ENCODE assay signal across 8 mouse cellular contexts in genomic region chr1:189921818-189922592, GRCm38 (mm10). TPM values are rescaled to one million over a fixed set of nuclear protein-coding genes. Genes with fewer than 3 reads are reported as not detected.
DNase-seq lines count a peak whose midpoint lies in the region; ATAC-seq and TF ChIP-seq lines count a peak whose summit lies in the region.

Smyd2 (minus strand) TSS chr1:189922363.

- H3K4me2 ChIP-seq in heart, embryonic 11.5 days = peak within 1 kb of the TSS; percentile 88
- H3K4me2 ChIP-seq in kidney, embryonic 15.5 days = peak within 1 kb of the TSS; percentile 97
- peak within 1 kb of the TSS; percentile 81 for H3K4me2 ChIP-seq in myocyte (ENCODE audit: low read depth)
- peak within 1 kb of the TSS; percentile 75 for H3K4me2 ChIP-seq in stomach, embryonic 14.5 days (replicated peaks; ENCODE audit: low read depth, low read length)

- H3K79me3 ChIP-seq in C2C12 (ENCODE audit: low read depth) = peaks cover 46% of the 10 kb centered on the region

- H3K9ac ChIP-seq in heart, embryonic 11.5 days (ENCODE audit: low read depth, low read length) = peak within 1 kb of the TSS; percentile 94
- peak within 1 kb of the TSS; percentile 87 for H3K9ac ChIP-seq in kidney, embryonic 15.5 days
- peak within 1 kb of the TSS; percentile 98 for H3K9ac ChIP-seq in liver, adult 2 months (ENCODE audit: low read depth, low read length)
- peak within 1 kb of the TSS; percentile 86 for H3K9ac ChIP-seq in stomach, embryonic 14.5 days (replicated peaks; ENCODE audit: low read depth, low read length)

- peak within 1 kb of the TSS; percentile 96 for H3ac ChIP-seq in C2C12 (ENCODE audit: control insufficient read depth, insufficient read length, low read depth)
- peak within 1 kb of the TSS; percentile 58 for H3ac ChIP-seq in myocyte (ENCODE audit: control insufficient read depth, insufficient read length)

- H3K27me3 ChIP-seq in C2C12 (ENCODE audit: control insufficient read depth, insufficient read depth, insufficient read length) (no peaks in the 10 kb centered on the region), myocyte (ENCODE audit: control insufficient read depth, insufficient read depth, insufficient read length) (no peaks in the 10 kb centered on the region)
- no peaks in the 10 kb centered on the region for H3K27me3 ChIP-seq in heart, embryonic 11.5 days (ENCODE audit: control insufficient read depth, insufficient read depth, low read length)
- H3K27me3 ChIP-seq in kidney, embryonic 15.5 days = no peaks in the 10 kb centered on the region
- no peaks in the 10 kb centered on the region for H3K27me3 ChIP-seq in liver, adult 2 months (ENCODE audit: control insufficient read depth, insufficient read depth, low read length)
- H3K27me3 ChIP-seq in stomach, embryonic 14.5 days (ENCODE audit: control insufficient read depth, insufficient read depth, low read length) = no peaks in the 10 kb centered on the region

- peaks cover 52% of the 10 kb centered on the region for H3K79me2 ChIP-seq in C2C12 (ENCODE audit: control insufficient read depth, insufficient read depth)
- H3K79me2 ChIP-seq in liver, adult 2 months (ENCODE audit: control insufficient read depth, insufficient read depth, low read length) = peaks cover 5% of the 10 kb centered on the region; the same call in 1 of the 2 replicates
- peaks cover 38% of the 10 kb centered on the region for H3K79me2 ChIP-seq in myocyte (ENCODE audit: control insufficient read depth, insufficient read depth)

- H3K27ac ChIP-seq in heart, embryonic 11.5 days (ENCODE audit: low read depth, low read length) = peak within 1 kb of the TSS; percentile 90
- H3K27ac ChIP-seq in kidney, embryonic 15.5 days = peak within 1 kb of the TSS; percentile 90
- peak within 1 kb of the TSS; percentile 80 for H3K27ac ChIP-seq in liver, adult 2 months (replicated peaks; ENCODE audit: insufficient read depth, low read depth, low read length)
- H3K27ac ChIP-seq in stomach, embryonic 14.5 days (ENCODE audit: low read length) = peak within 1 kb of the TSS; percentile 40

- H3K36me3 ChIP-seq in C2C12 (ENCODE audit: control insufficient read depth, insufficient read depth) = no peaks in the 10 kb centered on the region
- no peaks in the 10 kb centered on the region for H3K36me3 ChIP-seq in heart, embryonic 11.5 days (ENCODE audit: control insufficient read depth, insufficient read depth, low read length)
- H3K36me3 ChIP-seq in kidney, embryonic 15.5 days = no peaks in the 10 kb centered on the region
- no peaks in the 10 kb centered on the region for H3K36me3 ChIP-seq in liver, adult 2 months (ENCODE audit: control insufficient read depth, insufficient read depth, low read length)
- H3K36me3 ChIP-seq in myocyte (ENCODE audit: control insufficient read depth, insufficient read depth) = no peaks in the 10 kb centered on the region
- no peaks in the 10 kb centered on the region for H3K36me3 ChIP-seq in stomach, embryonic 14.5 days (ENCODE audit: control insufficient read depth, insufficient read depth, low read length)

- ATAC-seq in erythroblast, adult 5-6 weeks (replicated peaks; ENCODE audit: low FRiP score, poor library complexity, severe bottlenecking) = no peak
- ATAC-seq in heart, embryonic 11.5 days (replicated peaks; ENCODE audit: insufficient number of reproducible peaks, low FRiP score, low TSS enrichment) = peak; percentile 86
- peak; percentile 90 for ATAC-seq in kidney, embryonic 15.5 days (replicated peaks; ENCODE audit: low FRiP score)
- peak; percentile 92 for ATAC-seq in stomach, embryonic 14.5 days (ENCODE audit: insufficient number of reproducible peaks, insufficient read depth, low FRiP score, low read depth)

- TF ChIP-seq POLR2A in liver, adult 2 months (IDR thresholded peaks at IDR 0.05; ENCODE audit: extremely low read depth, insufficient read depth, low read length) = 0 out of 2 replicates have a peak, but pooled peaks have one; percentile 28
- TF ChIP-seq POLR2A in myocyte (IDR thresholded peaks at IDR 0.05; ENCODE audit: insufficient read length, low read depth) = peak; percentile 63

- H3K4me3 ChIP-seq in C2C12 (ENCODE audit: insufficient read depth, poor library complexity, severe bottlenecking) (peak within 1 kb of the TSS; percentile 71), myocyte (peak within 1 kb of the TSS; percentile 42)
- peak within 1 kb of the TSS; percentile 77 for H3K4me3 ChIP-seq in heart, embryonic 11.5 days (ENCODE audit: low read depth, low read length)
- peak within 1 kb of the TSS; percentile 87 for H3K4me3 ChIP-seq in kidney, embryonic 15.5 days (replicated peaks)
- H3K4me3 ChIP-seq in liver, adult 2 months (ENCODE audit: insufficient read depth, low read depth, low read length) = peak within 1 kb of the TSS; percentile 95
- H3K4me3 ChIP-seq in stomach, embryonic 14.5 days (ENCODE audit: low read depth, low read length) = peak within 1 kb of the TSS; percentile 68

- WGBS in heart, embryonic 11.5 days (ENCODE audit: insufficient replicate concordance) = under 1% methylated on average over 59 of the region's 90 CpGs
- under 1% methylated on average over 71 of the region's 90 CpGs for WGBS in kidney, embryonic 15.5 days
- WGBS in liver, adult 2 months = under 1% methylated on average over 83 of the region's 90 CpGs
- under 1% methylated on average over 78 of the region's 90 CpGs for WGBS in stomach, embryonic 14.5 days

- no peaks in the 10 kb centered on the region for H3K9me3 ChIP-seq in heart, embryonic 11.5 days (replicated peaks; ENCODE audit: control insufficient read depth, low read length)
- H3K9me3 ChIP-seq in kidney, embryonic 15.5 days (replicated peaks) = no peaks in the 10 kb centered on the region
- H3K9me3 ChIP-seq in stomach, embryonic 14.5 days (ENCODE audit: control insufficient read depth, low read depth, low read length) = no peaks in the 10 kb centered on the region

- TF ChIP-seq CTCF in C2C12 (IDR thresholded peaks at IDR 0.05; ENCODE audit: control insufficient read depth, insufficient read depth, insufficient read length) = no peak
- TF ChIP-seq CTCF in liver, adult 2 months (IDR thresholded peaks at IDR 0.05; ENCODE audit: low read depth, low read length) = peak; percentile 25; the same call in 1 of the 2 replicates

- DNase-seq in brain, adult 2 months (ENCODE audit: low read depth, low spot score) = peak; percentile 91
- peak; percentile 57 for DNase-seq in liver, adult 2 months (ENCODE audit: extremely low read depth, low read depth, low spot score)

- peaks cover 58% of the 10 kb centered on the region for H3K4me1 ChIP-seq in heart, embryonic 11.5 days (ENCODE audit: control insufficient read depth, insufficient read depth, low read length)
- H3K4me1 ChIP-seq in kidney, embryonic 15.5 days = peaks cover 42% of the 10 kb centered on the region
- peaks cover 9% of the 10 kb centered on the region for H3K4me1 ChIP-seq in liver, adult 2 months (ENCODE audit: control insufficient read depth, insufficient read depth, low read length)
- peaks cover 8% of the 10 kb centered on the region; the same call in 1 of the 2 replicates for H3K4me1 ChIP-seq in stomach, embryonic 14.5 days (ENCODE audit: control insufficient read depth, insufficient read depth, low read length)

TF ChIP-seq in C2C12, 6 proteins besides CTCF, POLR2A, EP300 and RAD21:
- no peak for TF ChIP-seq CEBPB (IDR thresholded peaks at IDR 0.05; ENCODE audit: low read depth)
- TF ChIP-seq MAX (IDR thresholded peaks at IDR 0.05) = peak; percentile 36
TF ChIP-seq in C2C12: peak in this region for 1.

TF ChIP-seq in myocyte, 11 proteins besides CTCF, POLR2A, EP300 and RAD21:
- TF ChIP-seq POLR2AphosphoS2 (IDR thresholded peaks at IDR 0.05; ENCODE audit: insufficient read length, low read depth) = peak; percentile 49
- peak in 1 of 3 experiments; percentile 27 for TF ChIP-seq MYOD1 (IDR thresholded peaks at IDR 0.05; ENCODE audit: control insufficient read depth in 1 of 3, insufficient read length in 2 of 3, low read depth in 2 of 3)
- TF ChIP-seq SRF (IDR thresholded peaks at IDR 0.05; ENCODE audit: control insufficient read depth, insufficient read length, low read depth) = no peak
TF ChIP-seq in myocyte: peak in this region for 2.

RNA-seq across cellular contexts. Expression of gene Smyd2, which starts in this region (rescaled TPM):
- polyA plus RNA-seq in C2C12 (2012; fragmentation: generic; extraction: Trizol) (91.0 TPM), myocyte (2012; fragmentation: generic; extraction: Trizol) (57.7 TPM)
- 12.1 and 19.4 TPM in 2 replicates for total RNA-seq in erythroblast, adult 5-6 weeks (2015; ENCODE audit: low replicate concordance)
- total RNA-seq in erythroblast, adult 5-6 weeks (2017; ENCODE audit: low replicate concordance) = 6.6 and 17.6 TPM in 2 replicates
- 150 and 161 TPM in 2 replicates for polyA plus RNA-seq in heart, embryonic 11.5 days (2014; fragmentation: Nextera tagmentation; extraction: Ambion mirVana)
- 83.0 and 84.2 TPM in 2 replicates for polyA plus RNA-seq in kidney, embryonic 15.5 days (2015; fragmentation: Nextera tagmentation; extraction: Ambion mirVana)
- total RNA-seq in liver, adult 2 months (2014; rRNA removed) = 18.2 and 19.9 TPM in 2 replicates
- 27.7 and 33.5 TPM in 2 replicates for polyA plus RNA-seq in liver, adult 2 months (2012; rRNA removed)
- 96.4 and 105 TPM in 2 replicates for polyA plus RNA-seq in stomach, embryonic 14.5 days (2014; fragmentation: Nextera tagmentation; extraction: Ambion mirVana)

Comparison
In these comparisons a context has a peak if more than half of its experiments do, and no peak if none do; other contexts are left out.
1. H3K4me3 ChIP-seq: peak in every context shown above with its lines; median percentile 95 in liver, adult 2 months; 87 in kidney, embryonic 15.5 days; 77 in heart, embryonic 11.5 days; 71 in C2C12; 68 in stomach, embryonic 14.5 days; 42 in myocyte.
2. H3K27ac ChIP-seq: peak in every context shown above with its lines; median percentile 90 in heart, embryonic 11.5 days; 90 in kidney, embryonic 15.5 days; 80 in liver, adult 2 months; 40 in stomach, embryonic 14.5 days.